Mouse (Mus musculus) hindbrain, embryonic 15.5 days (tissue): ENCODE results near the gene Nudt5. TPM values are rescaled to one million over a fixed set of nuclear protein-coding genes. Genes with fewer than 3 reads are reported as not detected.

Source experiments
- ATAC-seq: fragments of 200-750 bp; cut with Nextera tagmentation; 2 replicates; pipeline ENCODE4 v1.8.0; 2017; ENCODE audit warnings: low read depth, moderate number of reproducible peaks, moderate TSS enrichment; ENCODE audit not compliant: low FRiP score
- H3K27ac ChIP-seq: fragments of 300-500 bp; sonication (generic); replicated peaks from 2 replicates; pipeline ENCODE4 v1.5.1; 2015; ENCODE audit warnings: mild to moderate bottlenecking, inconsistent platforms
- H3K27me3 ChIP-seq: fragments of 300-500 bp; sonication (generic); 2 replicates; pipeline ENCODE4 v1.6.1; 2015; ENCODE audit warnings: control low read depth, inconsistent platforms
- H3K36me3 ChIP-seq: fragments of 300-500 bp; sonication (generic); 2 replicates; pipeline ENCODE4 v1.6.1; 2015; ENCODE audit warnings: control low read depth, inconsistent platforms
- H3K4me1 ChIP-seq: fragments of 300-500 bp; sonication (generic); replicated peaks from 2 replicates; pipeline ENCODE4 v1.6.1; 2015; ENCODE audit warnings: control low read depth, inconsistent platforms
- H3K4me2 ChIP-seq: fragments of 300-500 bp; sonication (generic); 2 replicates; pipeline ENCODE4 v1.6.1; 2015; ENCODE audit warnings: moderate library complexity, mild to moderate bottlenecking, inconsistent platforms
- H3K4me3 ChIP-seq: fragments of 300-500 bp; sonication (generic); 2 replicates; pipeline ENCODE4 v1.5.1; 2015; ENCODE audit warnings: mild to moderate bottlenecking, inconsistent platforms
- H3K9ac ChIP-seq: fragments of 300-500 bp; sonication (generic); 2 replicates; pipeline ENCODE4 v1.6.1; 2015; ENCODE audit warnings: inconsistent platforms
- H3K9me3 ChIP-seq: fragments of 300-500 bp; sonication (generic); 2 replicates; pipeline ENCODE4 v1.6.1; 2016; ENCODE audit warnings: control low read depth, inconsistent platforms
- WGBS: fragments of 180-500 bp; shearing (Covaris S2); methylation state at CpG from one replicate; pipeline ENCODE4 v1.1.7; 2015; 5-methylcytosine and 5-hydroxymethylcytosine counted together
- polyA plus RNA-seq: library from polyadenylated mRNA; unstranded; fragments of >200 nt; fragmentation: Nextera tagmentation; extraction: Ambion mirVana; gene quantifications from 2 replicates; pipeline ENCODE4 v1.2.1, GENCODE M21; 2015

Nudt5 gene
- polyA plus RNA-seq, 1 experiment from 2014 or later: 23.9 TPM

- Histone ChIP-seq H3K4me2 (no peak overlapping the region), H3K36me3 (peaks cover 26% of the 10 kb centered on the region), H3K9ac (no peak overlapping the region), H3K27me3 (no peaks in the 10 kb centered on the region), H3K4me1 (peaks cover 15% of the 10 kb centered on the region), H3K9me3 (no peaks in the 10 kb centered on the region), H3K27ac (no peak overlapping the region), H3K4me3 (no peak overlapping the region)
- 89% methylated on average over 5 of the region's 5 CpGs for WGBS
- no peak for ATAC-seq
These were observed 44.0 kb downstream of the Nudt5 start for GRCm38 (mm10) chr2:5888865-5889264.

- Histone ChIP-seq H3K36me3 (peaks cover 26% of the 10 kb centered on the region), H3K4me1 (peaks cover 19% of the 10 kb centered on the region), H3K9ac (no peak overlapping the region), H3K4me3 (no peak overlapping the region), H3K4me2 (no peak overlapping the region), H3K27ac (no peak overlapping the region), H3K27me3 (no peaks in the 10 kb centered on the region), H3K9me3 (no peaks in the 10 kb centered on the region)
- ATAC-seq: no peak
- WGBS: 65% methylated on average over 2 of the region's 2 CpGs
These were observed 44.6 kb downstream of the Nudt5 start for GRCm38 (mm10) chr2:5889412-5889811.

GRCm38 (mm10) chr2:5894296-5894695, 49.5 kb downstream of the Nudt5 start:
- peak overlapping the region; percentile 68 for H3K4me3 ChIP-seq
- H3K36me3 ChIP-seq: peaks cover 18% of the 10 kb centered on the region; the same call in 1 of the 2 replicates
- peak overlapping the region; percentile 80 for H3K9ac ChIP-seq
- H3K27ac ChIP-seq: peak overlapping the region; percentile 79
- no peaks in the 10 kb centered on the region for H3K9me3 ChIP-seq
- peak overlapping the region; percentile 60 for H3K4me2 ChIP-seq
- peaks cover 22% of the 10 kb centered on the region for H3K4me1 ChIP-seq
- H3K27me3 ChIP-seq: no peaks in the 10 kb centered on the region
- no peak for ATAC-seq
- 35% methylated on average over 11 of the region's 11 CpGs for WGBS

- H3K4me1 ChIP-seq: peaks cover 22% of the 10 kb centered on the region
- peak within 1 kb of the TSS; percentile 79 for H3K27ac ChIP-seq
- no peaks in the 10 kb centered on the region for H3K9me3 ChIP-seq
- H3K4me2 ChIP-seq: peak within 1 kb of the TSS; percentile 60
- peak within 1 kb of the TSS; percentile 68 for H3K4me3 ChIP-seq
- WGBS: under 1% methylated on average over 62 of the region's 62 CpGs
- H3K9ac ChIP-seq: peak within 1 kb of the TSS; percentile 80
- H3K36me3 ChIP-seq: peaks cover 18% of the 10 kb centered on the region; the same call in 1 of the 2 replicates
- no peaks in the 10 kb centered on the region for H3K27me3 ChIP-seq
- peak; percentile 99 for ATAC-seq
These were observed 50.2 kb downstream of the Nudt5 start, which contains the start of gene Sec61a2 for GRCm38 (mm10) chr2:5894843-5895570. Sec61a2 (minus strand) TSS chr2:5895432.

- H3K4me3 ChIP-seq: no peak overlapping the region
- WGBS: 63% methylated on average over 5 of the region's 5 CpGs
- H3K27ac ChIP-seq: no peak overlapping the region
- peaks cover 31% of the 10 kb centered on the region for H3K36me3 ChIP-seq
- no peaks in the 10 kb centered on the region for H3K9me3 ChIP-seq
- ATAC-seq: no peak
- no peak overlapping the region for H3K9ac ChIP-seq
- H3K4me2 ChIP-seq: no peak overlapping the region
- no peaks in the 10 kb centered on the region for H3K27me3 ChIP-seq
- 0 out of 2 replicates have a peak, but pooled peaks cover 2% of the 10 kb centered on the region for H3K4me1 ChIP-seq
These were observed 55.3 kb downstream of the Nudt5 start for GRCm38 (mm10) chr2:5900145-5900544.

GRCm38 (mm10) chr2:5906092-5906491, 61.3 kb downstream of the Nudt5 start:
- no peaks in the 10 kb centered on the region for H3K4me1 ChIP-seq
- no peak for ATAC-seq
- no peaks in the 10 kb centered on the region for H3K9me3 ChIP-seq
- no peak overlapping the region for H3K9ac ChIP-seq
- H3K36me3 ChIP-seq: peaks cover 22% of the 10 kb centered on the region
- no peaks in the 10 kb centered on the region for H3K27me3 ChIP-seq
- no peak overlapping the region for H3K27ac ChIP-seq
- no peak overlapping the region for H3K4me2 ChIP-seq
- WGBS: 47% methylated on average over 5 of the region's 5 CpGs
- H3K4me3 ChIP-seq: no peak overlapping the region

GRCm38 (mm10) chr2:5906625-5907024, 61.8 kb downstream of the Nudt5 start:
- no peak for ATAC-seq
- H3K4me1 ChIP-seq: no peaks in the 10 kb centered on the region
- H3K9me3 ChIP-seq: no peaks in the 10 kb centered on the region
- no peak overlapping the region for H3K4me3 ChIP-seq
- no peak overlapping the region for H3K9ac ChIP-seq
- 53% methylated on average over 3 of the region's 3 CpGs for WGBS
- H3K27me3 ChIP-seq: no peaks in the 10 kb centered on the region
- no peak overlapping the region for H3K4me2 ChIP-seq
- H3K27ac ChIP-seq: no peak overlapping the region
- H3K36me3 ChIP-seq: peaks cover 22% of the 10 kb centered on the region

- H3K4me1 ChIP-seq: no peaks in the 10 kb centered on the region
These were observed 66.6 kb downstream of the Nudt5 start for GRCm38 (mm10) chr2:5911282-5911965.

More at GRCm38 (mm10) chr2:5911282-5911965, 66.6 kb downstream of the Nudt5 start:
- WGBS: 37% methylated on average over 16 of the region's 16 CpGs
- peak; percentile 48; the same call in 1 of the 2 replicates for ATAC-seq
- Histone ChIP-seq H3K9me3 (no peaks in the 10 kb centered on the region), H3K36me3 (peaks cover 7% of the 10 kb centered on the region; the same call in 1 of the 2 replicates), H3K27ac (no peak overlapping the region), H3K4me3 (no peak overlapping the region), H3K27me3 (no peaks in the 10 kb centered on the region), H3K9ac (no peak overlapping the region), H3K4me2 (no peak overlapping the region)

Other genes with a start within 250 kb of the Nudt5 start
- gene Camk1d, start 130.5 kb upstream of the Nudt5 start, polyA plus RNA-seq: 6.5 and 7.4 TPM in 2 replicates
- 264 and 275 TPM in 2 replicates for gene Cdc123, start 145 bp downstream of the Nudt5 start, polyA plus RNA-seq
- gene Gm13199, start 17.9 kb downstream of the Nudt5 start, polyA plus RNA-seq: 1.2 and 1.3 TPM in 2 replicates
- gene Sec61a2, start 50.4 kb downstream of the Nudt5 start, polyA plus RNA-seq: 106 and 109 TPM in 2 replicates
- 5.5 and 8.4 TPM in 2 replicates for gene Dhtkd1, start 97.8 kb downstream of the Nudt5 start, polyA plus RNA-seq
- gene Upf2, start 106.5 kb downstream of the Nudt5 start, polyA plus RNA-seq: 6.9 and 8.5 TPM in 2 replicates